Mouse (Mus musculus): ENCODE data around the gene Kctd20.

Kctd20 gene

GRCm38 (mm10) chr17:28926866-28927635, 24.7 kb upstream of the Kctd20 start:
- ChIA-PET CTCF (interaction anchor here (0.5 to 4.0 kb wide), 60 partner anchors 8 to 1534 kb away, joined by 3 to 39 read pairs (median 4); partner anchors contain the start of genes 4930539E08Rik (in 3 of the 4), Clpsl2 (in 1 of the 4), Mapk14 (in 1 of the 4) and Stk38 (in 1 of the 4)), POLR2A (interaction anchor here (0.5 to 7.1 kb wide), 46 partner anchors 9 to 438 kb away, joined by 3 to 63 read pairs (median 4); partner anchors contain the start of genes Kctd20 (in 2 of the 4), Srsf3 (in 2 of the 4), 4930539E08Rik (in 1 of the 4) and Stk38 (in 1 of the 4))

GRCm38 (mm10) chr17:28928004-28928403, 23.7 kb upstream of the Kctd20 start:
- POLR2A ChIA-PET: interaction anchor here in 2 of 4 experiments (0.5 to 7.1 kb wide), 24 partner anchors 8 to 158 kb away, joined by 3 to 63 read pairs (median 5); partner anchors contain the start of genes Kctd20 (in 2 of the 2), Srsf3 (in 2 of the 2) and Stk38 (in 1 of the 2)
- CTCF ChIA-PET: interaction anchor here (0.6 to 4.0 kb wide), 29 partner anchors 9 to 511 kb away, joined by 3 to 39 read pairs (median 5); partner anchors contain the start of genes 4930539E08Rik (in 1 of the 4) and Stk38 (in 1 of the 4)

DNA sequence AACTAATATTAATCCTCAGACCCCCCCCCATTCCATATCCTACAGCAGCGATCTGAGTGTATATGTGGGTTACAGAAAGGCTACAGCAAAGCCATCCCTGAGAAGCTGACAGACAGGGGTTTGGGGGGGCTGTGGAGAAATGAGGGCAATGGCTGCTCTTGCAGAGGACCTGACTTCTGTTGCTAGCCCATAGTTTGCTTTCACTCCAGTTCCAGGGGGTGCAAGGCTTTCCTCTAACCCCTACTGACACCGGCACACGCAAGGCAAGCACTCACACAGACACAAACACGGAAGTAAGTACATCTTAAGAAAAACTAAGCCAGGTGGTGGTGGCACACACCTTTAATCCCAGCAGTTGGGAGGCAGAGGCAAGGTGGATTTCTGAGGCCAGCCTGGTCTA, 22.4 kb upstream of the Kctd20 start:
- POLR2A ChIA-PET: interaction anchor here (0.6 to 7.1 kb wide), 13 partner anchors 12 to 233 kb away, joined by 3 to 63 read pairs (median 4); partner anchors contain the start of genes 4930539E08Rik (in 1 of the 4) and Pxt1 (in 1 of the 4)
- CTCF ChIA-PET: interaction anchor here (0.6 to 3.0 kb wide), 10 partner anchors 12 to 115 kb away, joined by 3 to 9 read pairs (median 4); no protein-coding TSS in a partner anchor

GRCm38 (mm10) chr17:28930392-28931074, 21.2 kb upstream of the Kctd20 start:
- CTCF ChIA-PET: interaction anchor here (0.6 to 3.0 kb wide), 27 partner anchors 9 to 972 kb away, joined by 3 to 24 read pairs (median 3); partner anchors contain the start of gene 4930539E08Rik (in 1 of the 4)
- POLR2A ChIA-PET: interaction anchor here in 3 of 4 experiments (0.6 to 7.1 kb wide), 35 partner anchors 10 to 241 kb away, joined by 3 to 63 read pairs (median 4); partner anchors contain the start of genes Srsf3 (in 2 of the 3), 4930539E08Rik (in 1 of the 3), Kctd20 (in 1 of the 3) and Pxt1 (in 1 of the 3)

DNA sequence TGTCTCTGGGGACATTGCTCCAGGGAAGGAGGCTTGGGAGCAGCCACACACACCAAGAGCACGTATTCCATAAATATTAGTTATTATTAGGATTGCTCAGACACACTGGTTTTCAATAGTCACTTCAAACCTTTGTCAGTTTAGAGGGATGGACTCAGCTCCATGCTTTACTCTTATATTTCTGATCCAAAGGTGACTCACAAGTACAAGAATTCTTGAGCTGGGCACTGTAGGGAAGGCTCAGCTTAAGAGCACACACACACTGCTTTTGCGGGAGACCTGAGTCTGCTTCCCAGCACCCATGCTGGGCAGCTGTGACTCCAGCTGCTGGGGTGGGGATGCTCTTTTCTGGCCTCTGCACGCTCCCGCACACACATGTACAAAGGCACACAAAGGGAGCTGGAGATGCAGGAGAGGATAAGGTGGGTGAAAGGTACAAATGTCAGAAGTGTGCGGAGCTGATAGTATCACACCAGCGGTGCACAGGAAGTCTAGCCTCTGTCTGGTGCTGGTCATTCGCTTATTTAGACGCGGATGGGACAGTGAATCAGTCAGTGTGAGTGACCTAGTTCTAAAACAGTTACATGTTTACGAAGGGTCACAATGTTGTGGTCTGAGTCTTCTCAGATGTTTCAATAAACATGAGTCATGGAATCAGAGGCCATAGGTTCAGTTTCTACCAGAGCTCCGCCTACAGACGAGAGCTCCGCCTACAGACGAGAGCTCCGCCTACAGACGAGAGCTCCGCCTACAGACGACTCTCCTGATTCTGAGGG, 20.1 kb upstream of the Kctd20 start:
- ChIA-PET POLR2A (interaction anchor here in 3 of 4 experiments (0.5 to 7.1 kb wide), 48 partner anchors 10 to 1024 kb away, joined by 3 to 63 read pairs (median 4); partner anchors contain the start of genes Kctd20 (in 2 of the 3), Stk38 (in 2 of the 3), Brpf3 (in 1 of the 3) and Pxt1 (in 1 of the 3)), CTCF (interaction anchor here (0.5 to 3.0 kb wide), 19 partner anchors 10 to 394 kb away, joined by 3 to 24 read pairs (median 5); partner anchors contain the start of gene Kctd20 (in 1 of the 4))

DNA sequence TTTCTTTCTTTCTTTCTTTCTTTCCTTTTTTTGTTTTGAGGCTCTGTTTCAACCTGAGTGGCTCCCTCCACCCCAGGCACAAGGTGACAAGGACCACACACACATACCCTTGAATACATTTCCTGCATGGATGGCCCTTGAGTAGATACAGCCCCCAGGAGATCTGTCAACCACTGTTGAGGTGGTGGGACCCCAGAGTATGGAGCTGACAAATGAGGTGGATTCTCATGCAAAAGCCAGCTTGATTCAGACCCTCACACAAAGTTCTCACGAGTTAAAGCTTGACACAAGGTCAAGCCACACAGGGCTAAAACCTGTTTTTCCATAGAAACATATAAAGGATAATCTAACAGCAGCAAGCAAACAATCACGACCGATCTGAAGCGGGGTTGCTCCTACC, 19.5 kb upstream of the Kctd20 start:
- POLR2A ChIA-PET: interaction anchor here in 3 of 4 experiments (0.5 to 7.1 kb wide), 38 partner anchors 9 to 1025 kb away, joined by 3 to 63 read pairs (median 4); partner anchors contain the start of genes Kctd20 (in 2 of the 3), Brpf3 (in 1 of the 3), Pxt1 (in 1 of the 3) and Srsf3 (in 1 of the 3)

GRCm38 (mm10) chr17:28934120-28934916, 17.4 kb upstream of the Kctd20 start:
- CTCF ChIA-PET: interaction anchor here in 2 of 4 experiments (0.6 to 1.7 kb wide), 3 partner anchors 13 to 823 kb away, joined by 3 read pairs; no protein-coding TSS in a partner anchor
- POLR2A ChIA-PET: interaction anchor here in 2 of 4 experiments (0.5 to 2.4 kb wide), 4 partner anchors 35 to 317 kb away, joined by 3 to 6 read pairs (median 4); partner anchors contain the start of gene Srsf3 (in 1 of the 2)

More for the DNA sequence above, 19.5 kb upstream of the Kctd20 start:
- CTCF ChIA-PET: interaction anchor here (0.6 to 2.9 kb wide), 7 partner anchors 15 to 206 kb away, joined by 3 to 24 read pairs (median 5); partner anchors contain the start of gene Kctd20 (in 1 of the 4)

- POLR2A ChIA-PET: interaction anchor here in 2 of 4 experiments (0.6 to 2.5 kb wide), 10 partner anchors 9 to 692 kb away, joined by 3 to 17 read pairs (median 6); partner anchors contain the start of gene Srsf3 (in 2 of the 2)
- CTCF ChIA-PET: interaction anchor here in 2 of 4 experiments (0.6 to 1.7 kb wide), 6 partner anchors 9 to 147 kb away, joined by 3 to 6 read pairs (median 3); no protein-coding TSS in a partner anchor
Observed at GRCm38 (mm10) chr17:28936133-28936532, 15.6 kb upstream of the Kctd20 start.

DNA sequence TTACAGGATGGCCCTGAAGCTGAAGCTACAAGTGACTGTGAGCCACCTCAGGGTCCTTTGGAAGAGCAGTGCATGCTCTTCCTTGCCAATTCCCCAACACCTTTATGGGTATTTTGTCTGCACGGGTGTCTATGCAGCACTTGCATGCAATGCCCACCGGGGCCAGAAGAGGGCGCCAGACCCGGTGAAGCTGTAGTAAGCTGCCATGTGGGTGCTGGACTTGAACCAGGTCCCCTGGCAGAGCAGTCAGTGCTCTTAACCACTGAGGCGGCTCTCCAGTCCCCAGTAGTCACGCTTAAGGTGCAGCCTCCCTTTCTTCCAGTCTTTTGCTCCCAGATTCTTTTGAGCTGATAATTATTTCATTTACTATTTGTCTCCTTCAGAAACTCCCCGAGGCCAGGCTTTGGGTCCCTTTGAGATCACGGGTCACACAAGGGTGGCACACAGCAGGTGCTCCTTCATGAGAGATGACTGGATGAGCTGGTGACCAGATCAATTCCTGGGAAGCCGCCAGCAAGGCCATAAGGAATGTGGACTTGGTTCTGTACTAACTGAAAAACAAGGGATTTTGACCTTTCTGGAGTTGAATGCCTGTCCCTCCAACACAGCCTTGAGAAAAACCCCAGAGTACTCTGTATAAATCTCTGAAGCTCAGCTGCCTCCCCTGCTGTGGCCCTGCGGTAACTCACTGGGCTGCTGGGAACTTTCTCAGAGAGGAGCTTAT, 15.0 kb upstream of the Kctd20 start:
- CTCF ChIA-PET: interaction anchor here in 2 of 4 experiments (0.6 to 1.5 kb wide), 10 partner anchors 9 to 1435 kb away, joined by 3 to 5 read pairs (median 3); no protein-coding TSS in a partner anchor
- POLR2A ChIA-PET: interaction anchor here in 2 of 4 experiments (0.6 to 2.5 kb wide), 13 partner anchors 9 to 192 kb away, joined by 3 to 17 read pairs (median 4); partner anchors contain the start of gene Srsf3 (in 2 of the 2)

- CTCF ChIA-PET: interaction anchor here in 2 of 4 experiments (0.9 to 2.2 kb wide), 7 partner anchors 10 to 74 kb away, joined by 3 to 13 read pairs (median 3); no protein-coding TSS in a partner anchor
Observed at GRCm38 (mm10) chr17:28940776-28941555, 10.8 kb upstream of the Kctd20 start.

GRCm38 (mm10) chr17:28942101-28942500, 9.6 kb upstream of the Kctd20 start:
- ChIA-PET POLR2A (interaction anchor here in 3 of 4 experiments (0.6 to 4.9 kb wide), 62 partner anchors 9 to 495 kb away, joined by 3 to 38 read pairs (median 5); partner anchors contain the start of genes Kctd20 (in 3 of the 3), Srsf3 (in 3 of the 3) and Stk38 (in 2 of the 3)), CTCF (interaction anchor here in 2 of 4 experiments (0.7 to 2.2 kb wide), 15 partner anchors 11 to 394 kb away, joined by 3 to 13 read pairs (median 4); no protein-coding TSS in a partner anchor)

More at GRCm38 (mm10) chr17:28940776-28941555, 10.8 kb upstream of the Kctd20 start:
- POLR2A ChIA-PET: interaction anchor here in 3 of 4 experiments (0.6 to 4.9 kb wide), 31 partner anchors 10 to 496 kb away, joined by 3 to 38 read pairs (median 6); partner anchors contain the start of genes Kctd20 (in 3 of the 3), Srsf3 (in 2 of the 3) and Stk38 (in 1 of the 3)

GRCm38 (mm10) chr17:28943740-28944139, 8.0 kb upstream of the Kctd20 start, which contains the start of gene Pxt1:
Gene Pxt1, minus strand, starts transcription at chr17:28943840.
- POLR2A ChIA-PET: interaction anchor here in 3 of 4 experiments (0.7 to 4.9 kb wide), 6 partner anchors 12 to 150 kb away, joined by 3 to 37 read pairs (median 4); no protein-coding TSS in a partner anchor

GRCm38 (mm10) chr17:28944481-28944880, 7.3 kb upstream of the Kctd20 start:
- ChIA-PET POLR2A (interaction anchor here in 3 of 4 experiments (0.6 to 4.9 kb wide), 13 partner anchors 8 to 399 kb away, joined by 3 to 37 read pairs (median 3); partner anchors contain the start of gene Srsf3 (in 1 of the 3)), CTCF (interaction anchor here in 1 of 4 experiments (0.6 to 1.4 kb wide), 2 partner anchors 43 to 77 kb away, joined by 3 to 4 read pairs; no protein-coding TSS in a partner anchor)

More at GRCm38 (mm10) chr17:28943740-28944139, 8.0 kb upstream of the Kctd20 start, which contains the start of gene Pxt1:
- CTCF ChIA-PET: interaction anchor here in 1 of 4 experiments (1.4 kb wide), 1 partner anchor 43 kb away, joined by 4 read pairs; no protein-coding TSS in a partner anchor

All from embryonic stem cell, embryonic (primary cell).